Mouse (Mus musculus): ENCODE measurements around the gene Agtr1a. TPM values are rescaled to one million over a fixed set of nuclear protein-coding genes. Genes with fewer than 3 reads are reported as not detected.

The Agtr1a gene
- polyA plus RNA-seq, 1 experiment: not detected

GRCm38 (mm10) chr13:30427008-30427407 lies 90.8 kb downstream of the Agtr1a start:
- H3K4me3 ChIP-seq: no peak overlapping the region
- no peaks in the 10 kb centered on the region for H3K79me2 ChIP-seq (ENCODE audit: control insufficient read depth, insufficient read depth)
- H3K36me3 ChIP-seq (ENCODE audit: control insufficient read depth, insufficient read depth): no peaks in the 10 kb centered on the region
- no peak for TF ChIP-seq E2F4 (IDR thresholded peaks at IDR 0.05; ENCODE audit: insufficient read depth)
- no peak for TF ChIP-seq MYOG (IDR thresholded peaks at IDR 0.05; ENCODE audit: control insufficient read depth in 1 of 3, insufficient read depth in 1 of 3, insufficient read length in 2 of 3, low read depth in 2 of 3)
- no peak for TF ChIP-seq TCF12 (IDR thresholded peaks at IDR 0.05; ENCODE audit: insufficient read depth, poor library complexity, severe bottlenecking)
- no peak for TF ChIP-seq REST (IDR thresholded peaks at IDR 0.05; ENCODE audit: insufficient read depth, insufficient read length)
- no peak overlapping the region for H3ac ChIP-seq (ENCODE audit: control insufficient read depth, insufficient read length)
- H3K27me3 ChIP-seq (ENCODE audit: control insufficient read depth, insufficient read depth, insufficient read length): no peaks in the 10 kb centered on the region
- no peak overlapping the region for H3K4me2 ChIP-seq (ENCODE audit: low read depth)

DNA sequence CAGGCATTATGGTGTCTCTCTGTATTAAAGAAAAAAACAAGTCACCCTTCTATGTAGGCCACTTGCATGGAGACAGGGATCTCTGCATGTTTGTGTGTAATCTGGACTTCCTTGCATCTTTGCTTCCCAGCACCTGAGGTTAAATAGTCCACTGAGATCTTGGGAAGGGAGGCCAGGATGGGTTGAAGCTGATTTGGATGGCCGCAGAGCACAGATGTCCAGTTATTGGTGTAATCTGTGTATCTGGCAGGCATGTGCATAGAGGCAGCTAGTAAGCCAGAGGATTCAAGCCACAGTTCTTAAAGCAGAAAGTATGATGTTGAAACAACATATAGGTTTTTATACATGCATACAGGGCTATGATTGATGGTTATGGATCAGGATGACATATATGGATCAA lies 91.2 kb downstream of the Agtr1a start:
- no peaks in the 10 kb centered on the region for H3K36me3 ChIP-seq (ENCODE audit: control insufficient read depth, insufficient read depth)
- no peak overlapping the region for H3ac ChIP-seq (ENCODE audit: control insufficient read depth, insufficient read length)
- no peaks in the 10 kb centered on the region for H3K79me2 ChIP-seq (ENCODE audit: control insufficient read depth, insufficient read depth)
- H3K4me3 ChIP-seq: no peak overlapping the region
- TF ChIP-seq SRF (IDR thresholded peaks at IDR 0.05; ENCODE audit: control insufficient read depth, insufficient read length, low read depth) (no peak), MYOG (IDR thresholded peaks at IDR 0.05; ENCODE audit: control insufficient read depth in 1 of 3, insufficient read depth in 1 of 3, insufficient read length in 2 of 3, low read depth in 2 of 3) (no peak), CEBPB (IDR thresholded peaks at IDR 0.05; ENCODE audit: insufficient read depth, poor library complexity, severe bottlenecking) (no peak), POLR2A (IDR thresholded peaks at IDR 0.05; ENCODE audit: insufficient read length, low read depth) (no peak), E2F4 (IDR thresholded peaks at IDR 0.05; ENCODE audit: insufficient read depth) (no peak), REST (IDR thresholded peaks at IDR 0.05; ENCODE audit: insufficient read depth, insufficient read length) (no peak), MAX (IDR thresholded peaks at IDR 0.05; ENCODE audit: low read depth) (no peak), MYOD1 (IDR thresholded peaks at IDR 0.05; ENCODE audit: control insufficient read depth in 1 of 3, insufficient read length in 2 of 3, low read depth in 2 of 3) (no peak)
- no peaks in the 10 kb centered on the region for H3K27me3 ChIP-seq (ENCODE audit: control insufficient read depth, insufficient read depth, insufficient read length)
- no peak overlapping the region for H3K4me2 ChIP-seq (ENCODE audit: low read depth)

Other genes with a start within 250 kb of the Agtr1a start
- gene Mboat1, start 200.0 kb upstream of the Agtr1a start, polyA plus RNA-seq (2012; fragmentation: generic; extraction: Trizol): 6.9 TPM
- gene Uqcrfs1, start 208.9 kb downstream of the Agtr1a start, polyA plus RNA-seq (2012; fragmentation: generic; extraction: Trizol): 229 TPM

Measured in myocyte (in vitro differentiated cells).